Mouse (Mus musculus) E14TG2a.4 (cell line): ENCODE measurements at regions not wholly inside any gene's neighbourhood (a gene's known extent, or its start where the extent isn't known, plus 50 kb on each side); places are given as distances from the start of the nearest gene placed in this dataset.

Source experiments
- CTCF ChIP-seq: conservative IDR thresholded peaks from 2 replicates; pipeline ENCODE4 v1.5.1; 2014; ENCODE audit warnings: low read length
- NANOG ChIP-seq: IDR thresholded peaks from 2 replicates; pipeline ENCODE4 v1.6.1; 2014; ENCODE audit warnings: borderline replicate concordance, low read length, mixed read lengths
- POU5F1 ChIP-seq: IDR thresholded peaks from 2 replicates; pipeline ENCODE4 v1.6.1; 2014; ENCODE audit warnings: low read length, borderline replicate concordance

DNA sequence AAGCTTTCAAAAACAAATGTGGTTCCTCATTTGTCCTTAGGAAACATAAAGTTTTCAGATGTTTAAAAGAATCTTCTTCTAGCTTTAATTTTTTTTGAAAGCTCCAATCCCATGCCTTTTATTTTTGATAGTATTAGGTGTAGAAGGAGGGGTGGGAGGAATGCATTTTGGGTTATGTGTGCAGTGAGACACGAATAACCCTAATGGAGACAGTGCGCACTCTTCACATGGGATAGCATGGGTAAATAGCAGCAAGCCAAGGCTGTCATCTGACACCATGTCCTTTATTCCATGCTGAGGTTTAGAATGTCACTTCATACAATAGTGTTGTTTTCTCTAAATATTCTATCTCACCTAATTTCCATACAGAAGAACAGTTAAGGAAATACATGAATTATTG, 60.7 kb upstream of the Ifne start:
- TF ChIP-seq CTCF (no peak), NANOG (no peak), POU5F1 (no peak)
